Mouse (Mus musculus) spleen, embryonic (tissue): ENCODE measurements around the gene Slc23a2.

Experiments used
- CTCF ChIA-PET: fragments of 350-600 bp; sonication (Branson Sonifier 250); formaldehyde crosslinking; loops from one replicate; lab custom pipeline; 2022; lab: Charles Lee

The Slc23a2 gene

GRCm38 (mm10) chr2:132028107-132028506, 116.8 kb downstream of the Slc23a2 start:
- CTCF ChIA-PET = no interaction called here

- CTCF ChIA-PET = no interaction called here
These were observed 117.5 kb downstream of the Slc23a2 start for GRCm38 (mm10) chr2:132027366-132027765.

GRCm38 (mm10) chr2:132024028-132024427, 120.9 kb downstream of the Slc23a2 start:
- CTCF ChIA-PET = interaction anchor here (0.8 kb wide), 1 partner anchor 75 kb away, joined by 5 read pairs; no protein-coding TSS in a partner anchor

GRCm38 (mm10) chr2:132022621-132023020, 122.3 kb downstream of the Slc23a2 start:
- CTCF ChIA-PET = no interaction called here

GRCm38 (mm10) chr2:132021616-132022015, 123.3 kb downstream of the Slc23a2 start:
- CTCF ChIA-PET = interaction anchor here (1.1 kb wide), 1 partner anchor 38 kb away, joined by 3 read pairs; no protein-coding TSS in a partner anchor

GRCm38 (mm10) chr2:132020991-132021541, 123.8 kb downstream of the Slc23a2 start:
- CTCF ChIA-PET = interaction anchor here (1.1 kb wide), 1 partner anchor 39 kb away, joined by 3 read pairs; no protein-coding TSS in a partner anchor

GRCm38 (mm10) chr2:132020420-132020819, 124.5 kb downstream of the Slc23a2 start:
- CTCF ChIA-PET = interaction anchor here (1.3 kb wide), 1 partner anchor 8 kb away, joined by 4 read pairs; no protein-coding TSS in a partner anchor

GRCm38 (mm10) chr2:132019372-132019811, 125.5 kb downstream of the Slc23a2 start:
- CTCF ChIA-PET = interaction anchor here (1.3 kb wide), 1 partner anchor 9 kb away, joined by 4 read pairs; no protein-coding TSS in a partner anchor

GRCm38 (mm10) chr2:132018156-132018555, 126.8 kb downstream of the Slc23a2 start:
- CTCF ChIA-PET = interaction anchor here (1.6 kb wide), 1 partner anchor 12 kb away, joined by 3 read pairs; no protein-coding TSS in a partner anchor

- CTCF ChIA-PET = interaction anchor here (1.6 kb wide), 1 partner anchor 11 kb away, joined by 3 read pairs; no protein-coding TSS in a partner anchor
These were observed 127.3 kb downstream of the Slc23a2 start for GRCm38 (mm10) chr2:132017611-132018010.

- CTCF ChIA-PET = no interaction called here
These were observed 128.9 kb downstream of the Slc23a2 start for GRCm38 (mm10) chr2:132016034-132016433.

- CTCF ChIA-PET = no interaction called here
These were observed 131.8 kb downstream of the Slc23a2 start for GRCm38 (mm10) chr2:132013152-132013551.

GRCm38 (mm10) chr2:132010781-132011180, 134.1 kb downstream of the Slc23a2 start:
- CTCF ChIA-PET = no interaction called here

GRCm38 (mm10) chr2:132008186-132008585, 136.7 kb downstream of the Slc23a2 start:
- CTCF ChIA-PET = no interaction called here

- CTCF ChIA-PET = no interaction called here
These were observed 137.5 kb downstream of the Slc23a2 start for GRCm38 (mm10) chr2:132007475-132007819.

- CTCF ChIA-PET = interaction anchor here (1.1 kb wide), 1 partner anchor 11 kb away, joined by 3 read pairs; no protein-coding TSS in a partner anchor
These were observed 138.1 kb downstream of the Slc23a2 start for GRCm38 (mm10) chr2:132006561-132007474.

GRCm38 (mm10) chr2:132005445-132005844, 139.5 kb downstream of the Slc23a2 start:
- CTCF ChIA-PET = interaction anchor here (0.9 kb wide), 1 partner anchor 35 kb away, joined by 3 read pairs; no protein-coding TSS in a partner anchor

- CTCF ChIA-PET = interaction anchor here (0.9 kb wide), 1 partner anchor 36 kb away, joined by 3 read pairs; no protein-coding TSS in a partner anchor
These were observed 140.3 kb downstream of the Slc23a2 start for GRCm38 (mm10) chr2:132004495-132005136.

- CTCF ChIA-PET = no interaction called here
These were observed 141.0 kb downstream of the Slc23a2 start for GRCm38 (mm10) chr2:132003916-132004315.
